Mouse (Mus musculus) intestine, embryonic 15.5 days (tissue): ENCODE measurements around the gene Eri2. TPM values are rescaled to one million over a fixed set of nuclear protein-coding genes. Genes with fewer than 3 reads are reported as not detected.
"Not testable (repeated sequence)": the region's sequence is repeated elsewhere in the genome, so short reads cannot be mapped to it uniquely, and the experiment has no call there.

Source experiments
- ATAC-seq: fragments of 200-750 bp; cut with Nextera tagmentation; 2 replicates; pipeline ENCODE4 v1.8.0; 2017; ENCODE audit warnings: moderate TSS enrichment, moderate library complexity
- H3K27ac ChIP-seq: fragments of 300-500 bp; sonication (generic); 2 replicates; pipeline ENCODE4 v1.5.1; 2015; ENCODE audit warnings: mild to moderate bottlenecking, inconsistent platforms
- H3K27me3 ChIP-seq: fragments of 300-500 bp; sonication (generic); replicated peaks from 2 replicates; pipeline ENCODE4 v1.6.1; 2015; ENCODE audit warnings: inconsistent platforms
- H3K36me3 ChIP-seq: fragments of 300-500 bp; sonication (generic); 2 replicates; pipeline ENCODE4 v1.6.1; 2015; ENCODE audit warnings: inconsistent platforms
- H3K4me1 ChIP-seq: fragments of 300-500 bp; sonication (generic); replicated peaks from 2 replicates; pipeline ENCODE4 v1.6.1; 2015; ENCODE audit warnings: inconsistent platforms
- H3K4me2 ChIP-seq: fragments of 300-500 bp; sonication (generic); replicated peaks from 2 replicates; pipeline ENCODE4 v1.6.1; 2015; ENCODE audit warnings: mild to moderate bottlenecking, inconsistent platforms
- H3K4me3 ChIP-seq: fragments of 300-500 bp; sonication (generic); replicated peaks from 2 replicates; pipeline ENCODE4 v1.5.1; 2015; ENCODE audit warnings: inconsistent platforms
- H3K9ac ChIP-seq: fragments of 300-500 bp; sonication (generic); 2 replicates; pipeline ENCODE4 v1.6.1; 2015; ENCODE audit warnings: inconsistent platforms
- H3K9me3 ChIP-seq: fragments of 300-500 bp; sonication (generic); 2 replicates; pipeline ENCODE4 v1.6.1; 2016; ENCODE audit warnings: inconsistent platforms
- WGBS: fragments of 180-500 bp; shearing (Covaris S2); methylation state at CpG from one replicate; pipeline ENCODE4 v1.1.7; 2015; 5-methylcytosine and 5-hydroxymethylcytosine counted together
- polyA plus RNA-seq: library from polyadenylated mRNA; unstranded; fragments of >200 nt; fragmentation: Nextera tagmentation; extraction: Ambion mirVana; gene quantifications from 2 replicates; pipeline ENCODE4 v1.2.1, GENCODE M21; 2015

Gene Eri2
- polyA plus RNA-seq, 1 experiment from 2014 or later = 18.8 TPM

DNA sequence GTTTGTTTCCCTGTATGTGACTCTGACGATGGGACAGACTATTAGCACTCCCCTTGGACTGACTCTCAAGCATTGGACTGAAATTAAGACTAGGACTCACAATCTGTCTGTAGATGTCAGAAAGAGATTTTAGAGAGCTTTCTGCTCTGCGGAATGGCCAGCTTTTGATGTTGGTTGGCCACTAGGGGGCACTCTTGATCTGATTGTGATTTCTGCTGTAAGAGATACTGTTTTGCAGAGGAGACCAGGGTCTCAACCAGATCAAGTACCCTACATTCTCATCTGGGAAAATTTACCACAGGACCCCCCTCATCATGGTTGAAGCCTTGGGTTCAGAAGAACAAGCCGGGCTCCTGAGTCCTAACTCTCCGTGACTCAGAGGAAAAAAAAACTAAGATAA lies 62.6 kb downstream of the Eri2 start:
- H3K36me3 ChIP-seq, H3K27ac ChIP-seq, H3K4me1 ChIP-seq, H3K27me3 ChIP-seq, ATAC-seq, H3K9ac ChIP-seq, H3K9me3 ChIP-seq, H3K4me3 ChIP-seq, H3K4me2 ChIP-seq: not testable (repeated sequence)
- 81% methylated on average over 4 of the region's 4 CpGs for WGBS

- Histone ChIP-seq H3K4me1 (no peaks in the 10 kb centered on the region), H3K36me3 (no peaks in the 10 kb centered on the region), H3K9me3 (no peaks in the 10 kb centered on the region), H3K4me3 (no peak overlapping the region), H3K4me2 (no peak overlapping the region), H3K27me3 (no peaks in the 10 kb centered on the region), H3K27ac (no peak overlapping the region), H3K9ac (no peak overlapping the region)
- ATAC-seq = no peak
- WGBS = 78% methylated on average over 2 of the region's 2 CpGs
These were observed 66.2 kb downstream of the Eri2 start for GRCm38 (mm10) chr7:119727621-119728020.

DNA sequence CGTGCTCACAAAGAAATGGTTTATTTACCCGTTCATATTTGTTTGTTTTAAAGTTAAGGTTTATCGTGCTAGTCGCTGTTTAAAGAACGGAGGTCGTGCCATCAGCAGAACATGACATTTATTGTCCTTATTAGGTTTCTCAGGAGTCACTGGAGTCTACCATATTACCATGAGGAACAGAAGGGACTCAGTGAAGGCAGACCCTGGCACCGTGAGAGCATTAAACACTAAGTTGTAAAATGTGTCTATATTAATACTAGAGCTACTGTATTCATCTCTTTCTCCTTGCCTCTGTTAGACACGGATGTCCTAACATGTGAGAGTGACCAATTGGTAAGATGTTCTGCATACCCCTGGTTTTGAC lies 72.9 kb downstream of the Eri2 start:
- WGBS = 11% methylated on average over 8 of the region's 8 CpGs
- Histone ChIP-seq H3K27me3 (no peaks in the 10 kb centered on the region), H3K4me1 (peaks cover 7% of the 10 kb centered on the region), H3K9ac (peak overlapping the region; percentile 33; the same call in 1 of the 2 replicates), H3K27ac (0 out of 2 replicates have a peak overlapping the region, but pooled peaks have one; percentile 56), H3K4me3 (peak overlapping the region; percentile 87), H3K4me2 (peak overlapping the region; percentile 77), H3K9me3 (no peaks in the 10 kb centered on the region), H3K36me3 (peaks cover 20% of the 10 kb centered on the region)
- peak; percentile 53 for ATAC-seq

DNA sequence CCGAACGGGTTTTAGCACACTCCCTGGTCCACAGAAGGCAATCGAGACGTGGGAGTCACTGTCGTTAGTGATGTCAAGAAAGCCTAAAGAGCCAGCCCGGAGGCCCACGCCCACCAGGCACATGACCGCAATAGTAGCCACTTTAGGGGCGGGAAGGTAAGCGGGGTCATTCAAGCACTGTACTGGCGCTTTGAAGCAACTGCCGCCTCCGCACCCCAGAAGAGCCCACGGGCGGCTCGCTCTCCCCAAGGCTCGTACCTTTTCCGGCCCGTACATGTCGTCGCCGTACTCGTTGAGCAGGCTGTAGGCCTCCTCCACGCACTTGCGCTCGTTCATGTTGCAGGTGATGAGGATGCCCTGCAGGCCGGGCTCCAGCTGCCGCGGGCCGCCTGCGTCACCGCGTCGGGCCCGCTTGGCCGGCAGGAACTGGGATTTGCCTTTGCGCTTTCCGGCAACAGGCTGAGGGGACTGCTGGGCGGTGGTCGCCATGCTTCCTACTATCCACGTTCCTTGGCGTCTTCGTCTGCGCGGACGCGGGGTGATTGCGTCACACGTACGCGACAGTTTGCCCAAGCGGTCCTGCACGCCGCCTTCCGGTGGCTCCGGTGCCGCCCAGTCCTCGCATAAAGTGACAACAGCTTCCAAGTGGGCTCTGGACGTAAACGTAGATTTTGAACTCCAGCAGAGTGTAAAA lies 73.5 kb downstream of the Eri2 start, which contains the start of gene Thumpd1:
TSS of gene Thumpd1 (minus strand) at position 546 of the 694 bp plus-strand sequence.
- peak within 1 kb of the TSS; percentile 77 for H3K4me2 ChIP-seq
- ATAC-seq = peak; percentile 97
- H3K4me3 ChIP-seq = peak within 1 kb of the TSS; percentile 87
- H3K9me3 ChIP-seq = no peaks in the 10 kb centered on the region
- H3K9ac ChIP-seq = peak within 1 kb of the TSS; percentile 78
- H3K27me3 ChIP-seq = no peaks in the 10 kb centered on the region
- peaks cover 25% of the 10 kb centered on the region for H3K36me3 ChIP-seq
- H3K27ac ChIP-seq = peak within 1 kb of the TSS; percentile 56
- under 1% methylated on average over 60 of the region's 60 CpGs for WGBS
- peaks cover 7% of the 10 kb centered on the region for H3K4me1 ChIP-seq

Other genes with a start within 250 kb of the Eri2 start
- gene Acsm2, start 239.7 kb downstream of the Eri2 start, polyA plus RNA-seq = not detected in 2 replicates
- gene Acsm1, start 187.0 kb downstream of the Eri2 start, polyA plus RNA-seq = 0.18 TPM in 1 of 2 replicates, not detected in the other
- not detected in 2 replicates for gene Acsm4, start 104.0 kb downstream of the Eri2 start, polyA plus RNA-seq
- gene Thumpd1, start 73.3 kb downstream of the Eri2 start, polyA plus RNA-seq = 61.9 and 62.9 TPM in 2 replicates
- 9.1 and 9.2 TPM in 2 replicates for gene Acsm3, start 33.1 kb downstream of the Eri2 start, polyA plus RNA-seq
- gene Rexo5, start 52 bp downstream of the Eri2 start, polyA plus RNA-seq = 17.7 and 19.6 TPM in 2 replicates
- 8.1 and 9.5 TPM in 2 replicates for gene Lyrm1, start 101.8 kb upstream of the Eri2 start, polyA plus RNA-seq
- 10.6 and 11.6 TPM in 2 replicates for gene Dcun1d3, start 102.2 kb upstream of the Eri2 start, polyA plus RNA-seq